Mouse (Mus musculus): ENCODE data around the gene Gm6793.

Gene Gm6793

DNA sequence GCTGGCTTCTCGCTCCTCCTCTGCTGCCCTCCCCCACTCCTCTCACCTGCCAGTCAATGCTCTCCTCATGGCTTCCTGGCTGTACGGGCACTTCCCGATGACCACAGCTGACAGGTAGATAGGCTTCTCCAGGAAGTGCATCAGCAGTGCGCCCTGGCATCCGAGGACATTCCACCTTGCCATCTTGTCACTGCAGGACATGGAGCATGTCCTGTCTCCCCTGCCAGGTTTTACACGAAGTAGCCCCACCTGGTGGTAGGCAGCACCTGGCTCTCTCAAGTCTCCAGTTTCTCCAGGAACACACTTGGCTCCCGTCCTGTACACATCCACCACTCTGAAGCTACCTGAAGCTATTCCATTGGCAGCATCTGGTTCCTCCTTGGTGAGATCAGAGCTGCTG is 32.7 kb downstream of the Gm6793 start:
- peak in 1 of 2 experiments; percentile 12 for DNase-seq

DNA sequence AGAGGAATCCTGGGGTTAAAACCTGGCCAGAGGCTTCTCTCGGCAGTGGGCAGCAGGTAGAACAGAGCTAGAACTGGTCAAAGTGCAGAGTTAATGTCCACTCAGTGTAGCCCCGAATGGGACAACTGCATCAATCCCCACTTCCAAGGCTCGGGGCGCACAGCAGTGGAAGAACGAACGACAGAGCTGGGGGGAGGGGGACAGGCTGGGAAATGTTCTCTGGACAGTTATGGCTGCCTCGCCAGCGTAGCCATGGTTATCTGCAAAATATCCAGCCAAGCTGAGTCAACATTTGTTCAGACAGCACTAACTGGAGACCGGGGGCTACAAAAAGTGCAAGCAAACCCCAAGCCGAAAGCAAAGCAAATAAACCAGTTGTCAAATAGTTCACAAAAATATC is 36.7 kb downstream of the Gm6793 start:
- DNase-seq: no peak

DNA sequence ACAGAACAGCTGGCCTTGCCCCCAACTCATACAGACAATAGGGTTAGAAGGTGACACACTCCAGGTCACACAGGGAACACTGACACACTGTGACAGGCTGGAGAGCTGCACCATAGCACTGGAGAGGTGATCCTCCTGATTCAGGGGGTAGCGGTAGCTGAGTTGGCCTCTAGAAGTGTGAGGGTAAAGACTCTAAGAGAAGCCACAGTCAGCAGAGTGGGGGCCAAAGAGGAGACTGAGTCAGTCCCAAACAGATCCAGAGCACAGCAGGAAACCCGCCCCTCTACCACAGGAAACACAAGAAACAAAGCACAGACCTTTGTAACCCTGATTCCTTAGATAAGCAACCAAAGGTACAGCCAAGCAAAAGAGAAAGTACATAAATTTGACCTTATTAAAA is 38.5 kb downstream of the Gm6793 start:
- no peak for DNase-seq

DNA sequence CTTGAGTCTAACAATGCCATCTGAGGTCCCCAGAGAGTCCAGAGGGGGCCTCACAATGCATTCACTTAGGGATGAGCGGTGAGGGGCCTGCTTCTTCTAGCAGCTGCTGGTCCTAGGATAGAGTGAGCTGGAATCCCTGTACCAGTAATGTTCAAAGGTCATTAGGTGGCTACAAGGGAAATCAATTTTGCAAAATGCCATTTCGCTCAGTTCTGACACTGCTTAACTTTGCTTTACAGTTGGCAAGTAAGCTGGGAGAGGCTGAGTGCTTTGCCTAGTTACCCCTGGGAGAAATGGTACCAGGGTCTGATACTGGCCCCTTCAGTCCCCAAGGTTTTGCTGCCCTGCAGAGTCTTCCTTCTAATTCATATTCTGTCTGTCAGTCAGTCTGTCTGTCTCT is 39.1 kb downstream of the Gm6793 start:
- no peak for DNase-seq

DNA sequence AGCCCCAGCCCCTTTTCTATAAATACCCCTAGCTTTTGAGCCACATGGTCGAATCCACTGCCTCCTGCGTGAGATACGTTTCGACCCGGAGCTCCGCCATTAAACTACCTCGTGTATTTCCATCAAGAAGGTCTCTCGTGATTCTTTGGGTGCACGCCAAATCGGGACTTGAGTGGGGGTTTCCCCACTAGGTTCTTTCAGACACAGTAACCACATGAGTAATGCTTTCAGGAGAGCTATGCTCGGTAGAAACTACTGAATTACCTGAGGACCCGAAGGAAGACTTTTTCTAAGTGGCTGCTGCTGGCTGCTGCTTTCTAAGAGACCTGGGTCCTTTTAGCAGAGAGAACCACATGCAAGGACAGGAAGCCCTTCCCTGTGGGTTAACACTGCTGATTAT is 40.7 kb downstream of the Gm6793 start:
- no peak for DNase-seq

DNA sequence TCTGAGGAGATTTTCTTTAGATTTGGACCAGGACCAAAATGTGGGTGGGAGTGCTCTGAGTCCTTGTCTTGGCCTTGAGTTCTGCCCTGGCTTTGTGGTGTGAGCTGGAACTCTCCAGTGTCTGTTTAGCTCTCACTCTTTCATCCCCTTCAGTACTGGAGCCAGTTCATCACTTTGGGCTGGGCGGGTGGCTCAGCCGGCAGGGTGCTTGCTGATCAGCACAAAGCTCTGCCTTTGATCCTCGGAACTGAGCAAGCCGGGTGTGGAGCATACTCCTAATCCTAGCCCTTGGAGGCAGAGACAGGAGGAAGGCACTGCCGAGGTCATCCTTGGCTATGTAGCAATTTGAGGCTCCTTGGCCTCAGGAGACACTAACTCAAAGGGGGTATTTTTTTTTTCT is 45.8 kb downstream of the Gm6793 start:
- DNase-seq: no peak

DNA sequence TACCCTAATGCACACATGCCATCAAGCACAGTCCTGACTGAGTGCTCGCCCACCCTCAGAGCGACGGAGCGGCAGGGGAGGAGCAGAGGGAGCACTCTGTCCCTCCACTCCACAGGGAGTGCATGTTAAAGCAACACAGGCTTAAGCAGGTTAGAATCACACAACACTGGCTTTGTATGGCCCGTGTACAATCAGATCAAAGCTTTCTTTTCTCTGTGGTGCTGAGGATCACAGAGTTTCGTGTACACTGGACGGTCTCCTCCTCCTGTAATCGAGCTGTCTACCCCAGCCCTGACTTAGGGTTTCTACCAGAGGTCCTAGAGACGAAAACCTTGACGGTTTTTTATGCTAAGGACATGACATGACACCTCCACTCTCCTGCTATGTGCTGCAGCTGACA is 46.3 kb downstream of the Gm6793 start:
- DNase-seq: no peak

DNA sequence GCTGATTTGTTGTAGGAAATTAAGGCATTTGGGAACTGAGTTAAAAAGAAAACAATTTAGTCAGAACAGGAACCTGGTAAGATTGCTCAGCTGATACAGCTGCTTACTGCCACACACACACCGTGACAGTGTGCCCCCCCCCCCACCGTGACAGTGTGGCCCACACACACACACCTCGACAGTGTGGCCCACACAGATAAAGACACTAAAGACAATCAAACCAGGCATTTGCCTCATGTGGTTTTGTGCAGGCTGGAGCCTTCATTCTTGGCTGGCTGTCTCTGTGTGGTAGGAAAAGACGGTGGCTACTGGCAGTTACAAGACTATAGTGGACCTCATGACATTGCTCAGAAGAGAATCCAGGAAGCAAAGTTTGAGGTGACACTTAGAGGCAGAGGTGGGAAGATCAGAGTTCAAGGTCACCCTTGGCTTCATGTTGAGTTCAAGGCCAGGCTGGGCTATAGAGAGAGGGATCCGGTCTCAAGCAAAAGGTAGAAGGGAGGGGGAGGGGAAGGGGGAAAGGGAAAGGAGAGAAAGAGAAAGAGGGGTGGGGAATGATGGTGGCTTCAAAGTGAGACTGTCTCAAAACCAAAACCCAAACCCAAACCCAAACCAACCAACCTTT is 47.5 kb downstream of the Gm6793 start:
- DNase-seq: no peak

DNA sequence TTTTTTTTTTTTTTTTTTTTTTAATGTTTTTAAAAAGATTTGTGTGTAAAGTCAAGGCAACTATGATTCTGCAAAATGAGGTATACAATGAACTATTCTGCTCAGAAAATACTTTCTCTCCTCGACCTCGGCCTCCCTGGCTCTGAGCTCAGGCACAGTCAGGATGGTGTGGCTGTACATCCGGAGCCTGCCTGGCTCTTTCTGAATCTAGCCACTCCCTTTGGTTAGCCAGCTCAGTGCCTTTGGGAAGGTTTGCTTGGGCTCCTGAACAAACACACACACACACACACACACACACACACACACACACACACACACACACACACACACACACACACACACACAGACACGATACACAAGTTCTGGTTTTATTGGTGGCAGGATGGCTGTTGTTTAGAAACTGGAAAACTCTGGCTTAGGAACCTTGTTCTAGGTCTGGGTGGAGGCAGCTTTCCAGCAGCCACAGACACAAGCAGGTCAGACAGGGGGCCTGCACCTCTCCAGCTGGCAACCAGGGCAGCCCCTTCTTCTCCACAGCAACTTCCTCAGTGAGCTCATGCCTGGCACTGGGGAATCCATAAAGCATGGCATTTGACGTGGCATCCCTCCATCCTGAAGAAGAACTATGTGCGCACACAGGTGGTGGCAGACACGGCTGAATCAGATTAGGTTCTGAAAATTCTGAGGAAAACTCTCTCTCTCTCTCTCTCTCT is 49.8 kb downstream of the Gm6793 start:
- DNase-seq: no peak

DNA sequence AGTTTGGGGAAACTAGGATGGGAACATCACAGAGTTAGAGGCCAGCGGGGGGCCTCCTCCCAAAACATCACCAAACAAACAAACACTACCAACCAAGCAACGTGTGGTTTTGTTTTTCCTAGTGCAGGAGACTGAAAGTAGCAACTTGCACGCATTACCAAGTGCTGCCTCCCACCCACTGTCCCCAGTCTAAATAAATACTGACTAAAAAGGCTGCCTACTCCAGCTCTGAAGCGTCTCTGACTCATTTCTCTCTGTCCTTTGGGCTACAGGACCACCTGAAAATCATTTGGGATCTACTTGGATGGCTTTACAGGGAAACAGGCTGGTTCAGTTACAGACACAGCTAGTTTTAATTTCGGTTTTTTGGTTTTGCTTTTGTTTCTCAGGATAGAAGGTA is 50.5 kb downstream of the Gm6793 start:
- DNase-seq: no peak

DNA sequence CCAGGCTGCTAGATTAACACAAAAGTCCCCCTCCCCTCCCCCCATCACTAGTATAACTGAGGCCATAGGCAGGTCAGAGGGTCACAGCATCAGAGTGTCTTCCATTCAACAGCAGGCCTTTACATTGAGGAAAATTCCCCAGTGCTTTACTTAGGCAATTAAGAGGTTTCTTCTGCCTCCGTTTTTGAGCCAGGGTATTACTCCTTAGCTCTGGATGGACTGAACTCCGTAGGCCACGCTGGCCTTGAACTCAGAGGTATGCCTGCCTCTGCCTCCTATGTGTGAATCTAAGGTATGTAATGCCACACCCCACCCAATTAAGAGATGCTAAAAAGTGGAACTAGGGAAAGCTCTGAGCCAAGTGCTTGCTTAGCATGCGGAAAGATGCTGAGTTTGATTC is 51.3 kb downstream of the Gm6793 start:
- DNase-seq: no peak
